Mouse (Mus musculus) left cerebral cortex, adult 9 months (tissue): Measurements from ENCODE around the gene Aox2.

Experiments used
- DNase-seq, 2 experiments: peaks; one replicate each; pipeline ENCODE4 v3.0.0; 2022; ENCODE audit warnings: low spot score in 2 of 2

Gene Aox2

DNA sequence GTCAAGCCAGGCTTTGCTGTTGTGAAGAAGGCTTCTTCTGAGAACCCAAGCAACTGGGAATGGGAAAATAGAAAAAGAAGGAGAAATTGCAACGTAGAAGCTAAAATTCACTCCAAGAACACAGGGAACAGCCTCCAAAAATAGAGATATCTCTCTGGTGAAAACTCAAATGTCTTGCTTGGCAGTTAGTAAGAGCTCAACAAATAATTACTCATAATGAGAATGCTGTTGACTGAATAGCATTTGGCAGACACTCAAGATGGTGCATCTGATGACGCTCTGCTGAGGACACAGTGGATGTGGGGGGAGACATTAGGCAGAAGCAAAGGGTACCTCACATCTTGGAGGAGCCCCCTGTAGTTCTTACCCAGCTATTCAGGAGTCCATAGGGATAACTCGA, 10.0 kb downstream of the Aox2 start:
- DNase-seq = peak in 1 of 2 experiments; percentile 11

DNA sequence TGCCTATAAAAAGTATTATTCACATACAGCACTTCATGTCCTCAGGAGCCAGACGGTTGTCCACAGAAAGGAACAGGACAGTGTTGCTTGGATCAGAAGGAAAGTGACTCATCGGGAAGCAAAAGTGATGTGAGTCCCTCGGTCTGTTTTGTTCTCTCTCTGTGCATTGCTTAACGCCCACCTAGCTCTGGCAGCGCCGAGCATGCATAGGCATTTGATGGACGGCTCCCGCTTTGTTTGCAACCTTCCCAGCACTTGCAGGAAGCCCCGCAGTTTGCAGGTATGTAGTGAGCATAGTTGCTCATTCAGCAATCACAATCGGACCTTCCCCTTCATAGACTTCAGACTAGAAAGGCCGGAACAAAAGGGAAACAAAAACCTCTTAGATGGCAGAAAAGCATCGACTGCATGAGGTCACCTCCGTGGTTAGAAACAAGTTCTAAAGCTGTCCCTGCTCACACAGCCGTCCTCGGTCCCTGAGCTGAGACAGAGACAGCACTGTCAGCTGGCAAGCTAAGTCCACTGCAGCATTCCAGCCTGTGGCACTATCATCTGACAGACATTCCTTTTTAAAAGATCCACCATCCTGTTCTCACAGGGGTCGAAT, 11.8 kb downstream of the Aox2 start:
- peak in 1 of 2 experiments; percentile 30 for DNase-seq

DNA sequence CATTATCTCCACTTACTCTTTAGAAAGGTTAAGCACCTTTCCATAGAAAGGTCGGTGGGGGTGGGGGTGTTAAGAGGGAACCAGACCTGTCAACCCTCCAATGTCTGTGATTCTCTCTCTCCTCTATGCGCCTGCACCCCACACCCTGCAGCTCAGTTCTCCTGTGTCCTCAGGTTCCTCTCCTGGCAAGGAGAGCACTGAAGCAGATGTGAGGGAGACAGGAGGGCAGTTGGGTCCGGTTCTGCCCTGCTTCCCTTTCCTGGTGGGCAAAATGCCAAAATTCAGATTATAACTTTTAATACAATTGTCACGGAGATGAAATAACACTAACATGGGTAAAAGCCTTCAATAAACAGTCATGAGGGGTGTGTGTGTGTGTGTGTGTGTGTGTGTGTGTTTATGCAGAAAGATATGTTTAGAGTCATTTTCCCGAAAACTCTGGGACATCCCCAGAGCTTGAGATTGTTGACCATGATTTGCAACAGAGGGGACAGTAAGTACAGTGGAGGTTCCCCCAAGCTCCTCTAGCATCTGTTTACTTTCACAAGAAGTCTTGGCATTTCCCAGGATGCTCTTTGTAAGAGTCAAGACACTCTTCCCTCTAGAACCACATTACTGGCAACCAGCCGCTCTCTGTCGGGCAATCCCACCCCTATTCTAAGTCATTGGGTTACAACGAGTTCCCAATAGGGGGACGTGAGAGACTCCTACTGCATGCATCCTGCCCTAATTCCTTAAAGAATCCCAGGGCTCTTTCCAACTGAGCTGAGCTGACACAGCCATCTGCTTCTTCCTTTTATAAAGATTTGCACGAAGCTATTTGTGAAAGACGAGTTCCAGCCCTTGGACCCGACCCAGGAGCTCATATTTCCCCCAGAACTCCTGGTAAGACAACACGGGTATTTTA, 13.5 kb downstream of the Aox2 start:
- peak in 1 of 2 experiments; percentile 40 for DNase-seq

- no peak for DNase-seq
Observed at GRCm38 (mm10) chr1:58294730-58295129, 16.6 kb downstream of the Aox2 start.

GRCm38 (mm10) chr1:58296278-58296677, 18.2 kb downstream of the Aox2 start:
- DNase-seq = peak in 1 of 2 experiments; percentile 53

- DNase-seq = no peak
Observed at GRCm38 (mm10) chr1:58296821-58297220, 18.7 kb downstream of the Aox2 start.

DNA sequence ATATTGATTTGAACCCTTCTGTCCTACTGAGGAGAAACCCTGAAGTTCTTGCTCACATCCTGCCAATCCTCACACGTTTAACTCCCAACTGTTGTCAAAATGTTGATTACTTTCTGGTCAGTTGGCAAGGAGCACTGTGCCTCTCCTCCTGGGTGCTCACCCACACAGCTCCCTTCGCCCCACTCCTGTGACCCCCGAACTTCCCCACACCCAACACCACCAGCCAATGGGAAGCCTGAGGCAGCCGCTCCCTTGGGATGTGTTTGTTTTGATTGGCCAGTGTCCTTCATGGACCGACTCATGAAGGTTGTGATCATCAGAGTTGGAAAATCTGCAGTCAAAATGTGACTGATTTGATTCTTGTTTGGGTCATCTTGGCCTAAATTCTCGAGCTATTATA, 20.2 kb downstream of the Aox2 start:
- no peak for DNase-seq

- no peak for DNase-seq
Observed at GRCm38 (mm10) chr1:58301073-58301472, 22.9 kb downstream of the Aox2 start.

GRCm38 (mm10) chr1:58302015-58302414, 23.9 kb downstream of the Aox2 start:
- no peak for DNase-seq

DNA sequence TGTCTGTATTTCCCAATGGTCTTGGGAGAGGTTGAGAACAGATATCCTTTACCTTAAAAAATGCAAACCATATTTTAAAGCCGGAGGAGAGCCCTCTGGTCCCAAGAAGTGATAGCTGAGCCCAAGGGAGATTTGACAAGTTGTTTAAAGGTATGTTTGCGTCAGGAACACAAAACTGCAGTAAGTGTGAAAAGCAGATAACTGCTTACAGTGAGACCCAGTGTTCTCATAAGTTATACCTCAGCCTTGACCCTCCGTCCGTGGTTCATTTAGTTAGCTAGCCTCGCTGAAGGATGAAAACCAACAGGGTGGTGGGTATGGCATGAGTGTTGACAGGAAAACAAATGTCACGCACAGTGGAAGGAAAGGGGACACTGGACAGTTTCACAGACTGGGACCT, 24.9 kb downstream of the Aox2 start:
- no peak for DNase-seq

DNA sequence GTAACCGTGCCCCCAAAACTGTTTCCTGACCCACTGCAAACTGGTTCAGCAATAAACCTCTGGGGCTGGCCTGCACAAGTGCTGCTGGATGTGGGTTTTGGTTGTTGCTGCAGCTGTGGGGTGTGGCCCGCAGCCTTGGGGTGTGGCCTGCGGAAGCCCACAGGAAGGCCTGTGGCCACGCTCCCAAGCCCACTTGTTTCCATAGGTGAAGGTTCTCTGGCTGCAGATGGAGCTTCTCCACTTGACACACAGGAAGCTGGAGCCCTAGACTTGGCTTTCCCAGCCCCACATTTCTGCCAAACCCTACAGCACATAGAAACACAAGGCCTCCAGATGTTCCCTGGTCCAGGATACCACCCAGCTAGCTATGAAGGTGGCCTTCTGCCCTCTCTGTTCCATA, 25.6 kb downstream of the Aox2 start:
- DNase-seq = no peak

GRCm38 (mm10) chr1:58304296-58304695, 26.2 kb downstream of the Aox2 start:
- DNase-seq = no peak

GRCm38 (mm10) chr1:58307181-58307580, 29.1 kb downstream of the Aox2 start:
- DNase-seq = no peak

- no peak for DNase-seq
Observed at GRCm38 (mm10) chr1:58308594-58308993, 30.5 kb downstream of the Aox2 start.

- DNase-seq = no peak
Observed at GRCm38 (mm10) chr1:58309853-58310252, 31.7 kb downstream of the Aox2 start.

GRCm38 (mm10) chr1:58311221-58311864, 33.2 kb downstream of the Aox2 start:
- DNase-seq = no peak

DNA sequence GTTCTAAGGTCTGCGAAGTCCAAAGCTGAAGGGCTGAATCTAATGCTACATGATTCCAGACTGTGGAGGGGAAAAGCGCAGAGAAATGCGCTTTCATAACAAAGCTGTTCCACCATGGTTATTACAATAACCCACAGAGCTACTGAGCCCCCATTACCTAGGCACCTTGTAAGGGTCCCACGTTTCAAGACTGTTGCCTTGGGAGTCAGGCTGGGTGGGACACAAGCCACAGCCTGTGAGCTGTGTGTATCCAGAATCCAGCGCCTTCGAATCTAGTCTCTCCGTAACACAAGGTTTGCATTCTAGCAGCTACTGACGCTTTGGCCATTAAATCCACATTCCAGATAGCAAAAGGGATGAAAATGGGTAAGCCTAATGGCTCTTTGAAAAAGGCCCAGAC, 35.0 kb downstream of the Aox2 start:
- no peak for DNase-seq

DNA sequence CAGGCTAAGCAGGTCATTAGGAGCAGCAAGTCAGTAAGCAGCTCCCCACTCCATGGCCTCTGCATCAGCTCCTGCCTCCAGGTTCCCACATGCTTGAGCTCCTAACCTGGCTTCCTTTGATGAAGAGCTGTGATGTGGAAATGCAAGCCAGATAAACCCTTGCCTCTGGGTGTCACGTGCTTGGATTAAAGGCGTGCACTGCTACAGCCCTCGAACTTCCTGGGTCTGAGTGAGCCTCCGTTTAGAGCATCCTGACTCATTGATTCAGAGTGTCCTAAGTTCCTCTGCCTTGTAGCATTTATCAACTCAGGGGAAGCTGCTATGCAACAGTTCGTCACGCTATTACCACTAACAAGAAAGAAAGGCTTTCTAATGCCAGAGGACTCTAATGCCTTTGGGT, 37.4 kb downstream of the Aox2 start:
- DNase-seq = no peak

DNA sequence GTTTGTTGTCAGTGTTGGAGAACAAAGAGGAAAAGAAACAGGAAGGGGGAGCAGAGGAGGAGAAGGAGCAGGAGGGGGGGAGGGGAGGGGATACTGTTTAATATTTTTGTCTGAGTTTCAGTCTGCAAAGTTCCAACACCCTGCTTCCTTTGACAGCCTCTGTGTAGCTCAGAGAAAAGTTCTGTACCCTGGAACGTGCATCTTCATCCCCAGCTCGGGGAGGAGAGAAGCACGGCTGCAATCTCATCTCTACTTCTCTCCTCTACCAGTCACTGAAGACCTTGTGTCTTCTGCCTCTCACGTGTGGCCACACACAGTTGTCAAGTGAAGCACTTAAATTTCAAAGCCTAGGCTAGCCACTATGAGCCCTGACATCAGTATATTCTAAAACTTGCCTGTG, 55.1 kb downstream of the Aox2 start:
- no peak for DNase-seq

- no peak for DNase-seq
Observed at GRCm38 (mm10) chr1:58339901-58340300, 61.8 kb downstream of the Aox2 start.

DNA sequence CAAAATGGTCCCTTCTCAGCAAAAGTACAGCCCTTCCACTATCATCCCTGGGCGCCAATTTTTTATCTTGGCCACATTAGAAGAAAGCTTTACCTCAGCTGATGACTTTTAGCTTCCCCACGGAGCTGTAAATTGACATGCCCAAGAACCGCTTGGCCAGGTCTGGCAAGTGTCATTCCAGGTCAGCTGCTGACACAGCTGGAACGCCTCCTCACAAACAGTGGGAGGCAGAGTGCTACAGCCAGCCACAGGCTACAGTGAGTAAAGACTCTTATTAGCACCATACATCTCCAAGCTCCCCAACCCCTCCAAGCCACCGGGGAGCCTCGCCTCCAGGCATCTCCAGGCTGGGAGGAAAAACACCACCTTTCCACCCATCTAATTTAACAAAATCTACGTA, 63.5 kb downstream of the Aox2 start:
- no peak for DNase-seq

DNA sequence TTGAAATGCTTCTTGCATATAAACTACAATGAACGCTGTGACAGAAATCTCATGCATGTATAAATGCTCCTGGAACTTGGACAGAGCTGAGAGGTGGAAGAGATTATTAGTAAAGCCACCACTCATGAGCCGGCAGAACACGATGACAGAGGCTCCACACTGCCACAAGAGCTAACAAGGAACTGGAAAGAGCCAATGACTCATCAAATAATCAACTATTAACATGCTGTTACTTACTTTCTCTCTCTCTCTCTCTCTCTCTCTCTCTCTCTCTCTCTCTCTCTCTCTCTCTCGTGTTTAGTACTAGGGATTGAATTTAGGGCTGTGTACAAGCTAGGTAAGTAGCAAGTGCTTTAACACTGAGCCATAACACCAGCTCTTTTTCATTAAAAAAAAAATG, 65.7 kb downstream of the Aox2 start:
- no peak for DNase-seq

GRCm38 (mm10) chr1:58344570-58344969, 66.4 kb downstream of the Aox2 start:
- DNase-seq = no peak
